Mouse (Mus musculus): Measurements from ENCODE around the gene Il1a.

Gene Il1a

GRCm38 (mm10) chr2:129309836-129310235, at the start of gene Il1a:
Gene Il1a (minus strand): TSS chr2:129309972.
- DNase-seq (ENCODE audit: low read depth, low spot score) = no peak

DNA sequence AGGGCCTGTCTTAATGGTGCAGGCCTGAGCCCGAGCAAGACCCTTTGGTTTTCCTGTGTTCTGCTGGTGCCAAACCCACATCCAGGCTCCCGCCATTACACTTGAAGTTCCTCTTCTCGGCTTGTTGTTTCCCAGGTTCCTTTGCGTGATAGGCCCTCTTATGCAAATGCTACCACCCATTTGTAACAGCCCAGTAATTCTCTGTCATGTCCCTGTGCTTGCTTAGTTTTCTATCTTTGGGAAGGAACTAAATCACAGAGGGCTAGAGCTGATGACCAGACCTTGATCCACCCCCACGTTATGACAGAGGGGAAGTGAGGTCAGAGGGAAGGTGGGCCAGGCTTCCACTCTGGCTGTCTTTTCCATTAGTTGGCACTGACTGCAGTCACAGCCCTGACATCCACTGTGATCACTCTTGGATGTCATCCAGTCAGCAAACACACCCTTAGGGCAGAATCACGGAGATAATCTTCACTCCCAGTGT, 28.4 kb upstream of the Il1a start:
- DNase-seq (ENCODE audit: low read depth, low spot score) = no peak

DNA sequence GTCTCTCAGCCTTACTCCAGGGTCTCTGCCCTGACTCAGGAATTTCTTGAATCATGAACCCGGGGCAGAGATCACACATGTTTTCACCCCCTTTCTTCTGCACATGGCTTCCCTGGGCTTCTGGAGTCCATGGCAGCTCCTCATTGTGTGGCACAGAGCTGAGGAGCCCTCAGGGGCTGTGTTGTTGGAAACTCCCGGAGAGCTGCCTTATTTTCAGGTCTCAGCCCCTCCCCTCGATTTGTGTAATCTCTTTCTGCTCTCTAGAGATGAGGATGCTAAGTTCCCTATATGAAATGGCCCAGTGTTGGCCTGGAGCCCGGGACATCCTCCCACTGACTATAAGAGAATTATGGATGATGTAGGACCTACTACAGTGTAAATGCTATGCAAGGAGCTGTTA, 23.7 kb upstream of the Il1a start:
- DNase-seq (ENCODE audit: low read depth, low spot score) = no peak

DNA sequence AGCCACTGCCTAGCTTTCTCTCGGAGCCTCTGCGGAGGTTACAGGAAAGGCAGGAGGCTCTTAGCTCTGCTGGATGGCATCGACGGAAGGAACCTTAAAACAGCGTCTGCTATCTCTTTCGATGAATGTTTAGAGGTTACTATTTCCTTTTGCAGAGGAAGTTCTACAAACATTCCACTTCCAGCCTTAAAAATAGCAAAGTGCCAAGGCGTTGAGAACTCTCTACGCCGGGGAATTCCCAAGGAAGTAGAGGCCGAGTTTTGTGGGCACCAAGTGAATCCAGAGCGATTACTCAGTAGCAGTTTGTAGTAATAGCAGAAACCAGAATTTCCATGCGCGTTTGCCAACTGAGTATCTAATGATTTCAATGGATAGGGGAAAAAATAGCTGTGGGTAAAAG, 20.8 kb upstream of the Il1a start:
- DNase-seq (ENCODE audit: low read depth, low spot score) = no peak

DNA sequence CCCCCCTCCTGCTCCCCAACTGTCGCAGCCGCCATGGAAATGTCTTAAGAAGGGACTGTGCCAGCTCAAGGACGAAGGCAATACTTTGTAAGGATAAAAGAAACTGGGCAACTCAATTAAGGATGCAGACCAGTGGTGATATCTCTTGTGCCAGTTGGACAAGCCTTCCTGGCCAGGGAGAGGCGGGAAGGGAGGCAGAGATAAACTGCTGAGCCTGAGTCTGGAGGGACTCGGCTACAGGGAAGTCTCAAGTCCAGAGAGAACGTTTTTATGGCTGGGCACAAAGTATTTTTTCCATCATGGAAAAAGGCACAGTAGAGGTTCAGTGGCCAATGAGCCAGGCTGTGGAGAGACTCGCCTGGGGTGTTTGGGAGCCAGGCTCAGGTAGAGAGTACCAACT, 20.3 kb upstream of the Il1a start:
- no peak for DNase-seq (ENCODE audit: low read depth, low spot score)

- no peak for DNase-seq (ENCODE audit: low read depth, low spot score)
Observed at GRCm38 (mm10) chr2:129328238-129328637, 18.5 kb upstream of the Il1a start.

DNA sequence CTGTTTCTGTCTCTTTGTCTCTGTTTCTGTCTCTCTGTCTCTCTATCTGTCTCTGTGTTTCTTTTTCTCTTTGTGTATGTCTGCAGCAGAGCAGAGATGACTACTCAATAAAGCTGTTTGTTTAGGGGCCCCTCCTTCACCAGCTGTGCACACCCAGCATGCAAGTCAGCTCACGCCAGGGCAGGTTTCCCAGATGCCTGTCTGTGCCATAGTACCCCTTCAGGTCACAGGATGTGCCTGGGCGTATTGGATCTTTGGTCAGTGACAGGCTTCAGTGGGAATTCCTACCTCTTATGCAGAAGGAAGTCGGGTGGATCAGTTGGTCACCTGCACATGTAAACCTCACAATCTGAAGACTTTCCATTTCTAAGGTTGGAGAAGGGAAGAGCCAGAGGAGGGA, 14.4 kb upstream of the Il1a start:
- DNase-seq (ENCODE audit: low read depth, low spot score) = no peak

DNA sequence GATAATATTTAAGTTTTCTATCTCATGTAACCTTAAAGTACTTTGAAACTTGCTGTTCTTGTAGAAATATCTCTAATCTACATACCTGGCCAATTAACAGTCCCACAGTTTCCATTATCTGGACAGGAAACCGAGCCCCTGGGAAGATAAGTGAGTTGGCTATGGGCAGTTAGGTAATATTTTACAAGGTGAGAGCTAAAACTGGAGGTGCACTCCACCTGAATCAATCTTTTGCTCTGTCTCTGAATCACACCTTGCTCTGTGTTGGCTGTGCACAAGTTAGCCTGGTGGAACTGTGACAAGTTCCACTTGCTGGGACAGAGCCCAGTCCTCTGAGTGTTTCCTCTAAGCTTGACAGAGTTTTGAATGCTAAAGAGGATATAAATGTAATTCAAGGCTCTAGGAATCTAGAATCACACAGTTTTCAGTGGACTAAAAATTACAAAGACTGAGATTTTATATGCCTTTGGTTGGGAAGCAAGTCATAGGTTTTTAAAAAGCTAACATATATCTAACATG, 12.4 kb upstream of the Il1a start:
- no peak for DNase-seq (ENCODE audit: low read depth, low spot score)

GRCm38 (mm10) chr2:129320033-129320605, 10.3 kb upstream of the Il1a start:
- no peak for DNase-seq (ENCODE audit: low read depth, low spot score)

DNA sequence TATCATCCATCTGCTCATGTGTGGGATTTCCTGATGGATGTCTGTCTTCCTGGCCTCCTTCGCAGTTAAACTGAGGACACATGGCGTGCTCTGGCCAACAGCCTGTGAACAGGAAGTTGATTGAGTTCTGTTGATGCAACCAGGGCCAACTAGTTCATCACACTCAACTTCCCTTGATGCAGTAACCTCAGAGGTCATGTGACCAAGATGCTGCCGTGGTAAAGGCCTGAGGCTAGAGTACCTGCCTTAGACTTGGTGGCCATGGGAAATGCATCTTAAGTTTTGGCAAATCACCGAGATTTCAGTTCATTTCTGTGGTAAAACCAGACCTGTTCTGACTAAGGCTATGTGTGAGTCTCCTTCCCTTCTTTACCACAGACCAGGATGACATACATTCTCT, 6.1 kb upstream of the Il1a start:
- no peak for DNase-seq (ENCODE audit: low read depth, low spot score)

GRCm38 (mm10) chr2:129314880-129315279, 5.1 kb upstream of the Il1a start:
- DNase-seq (ENCODE audit: low read depth, low spot score) = no peak

GRCm38 (mm10) chr2:129313934-129314333, 4.2 kb upstream of the Il1a start:
- no peak for DNase-seq (ENCODE audit: low read depth, low spot score)

DNA sequence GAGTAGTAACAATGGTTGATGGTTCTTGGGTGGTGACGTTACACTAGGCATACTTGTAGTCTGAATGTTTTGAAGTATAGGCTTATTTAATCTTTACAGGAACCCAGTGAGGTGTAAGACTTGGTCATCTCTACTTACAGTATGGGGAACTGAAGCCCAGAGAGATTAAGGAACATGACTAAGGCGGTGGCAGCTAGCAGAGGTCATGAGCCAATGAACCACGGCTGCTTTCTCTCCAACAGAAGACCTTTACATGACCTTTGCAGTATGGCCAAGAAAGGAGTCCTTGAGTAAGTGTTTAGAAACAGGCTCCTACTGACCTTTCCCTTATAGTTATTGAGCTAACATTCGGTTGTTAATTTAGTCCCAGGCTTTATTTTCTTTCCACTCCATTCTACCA, 3.8 kb downstream of the Il1a start:
- no peak for DNase-seq (ENCODE audit: low read depth, low spot score)

DNA sequence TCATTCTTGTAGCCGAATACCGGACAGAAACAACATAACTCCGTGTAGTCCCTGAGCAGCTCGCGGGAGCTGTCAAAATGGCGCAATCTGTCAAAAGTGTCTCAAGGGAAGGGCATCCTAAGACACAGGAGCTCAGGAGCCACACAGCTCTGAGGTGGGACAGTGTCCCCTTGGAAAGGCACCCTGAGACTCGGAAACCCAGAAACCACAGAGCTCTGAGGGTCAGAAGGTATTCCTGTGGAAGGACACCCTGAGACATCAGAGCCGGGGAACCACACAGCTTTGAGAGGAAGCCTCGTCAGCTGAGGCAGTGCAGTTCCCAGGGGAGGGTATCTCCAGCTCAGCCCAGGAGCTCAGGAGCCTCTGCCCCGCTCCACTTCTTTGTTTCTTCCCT, 12.2 kb downstream of the Il1a start:
- DNase-seq (ENCODE audit: low read depth, low spot score) = peak; percentile 30

- DNase-seq (ENCODE audit: low read depth, low spot score) = peak; percentile 98
Observed at GRCm38 (mm10) chr2:129296671-129297588, 12.8 kb downstream of the Il1a start, which contains the start of gene Ckap2l. Gene Ckap2l (minus strand): TSS chr2:129297212.

DNA sequence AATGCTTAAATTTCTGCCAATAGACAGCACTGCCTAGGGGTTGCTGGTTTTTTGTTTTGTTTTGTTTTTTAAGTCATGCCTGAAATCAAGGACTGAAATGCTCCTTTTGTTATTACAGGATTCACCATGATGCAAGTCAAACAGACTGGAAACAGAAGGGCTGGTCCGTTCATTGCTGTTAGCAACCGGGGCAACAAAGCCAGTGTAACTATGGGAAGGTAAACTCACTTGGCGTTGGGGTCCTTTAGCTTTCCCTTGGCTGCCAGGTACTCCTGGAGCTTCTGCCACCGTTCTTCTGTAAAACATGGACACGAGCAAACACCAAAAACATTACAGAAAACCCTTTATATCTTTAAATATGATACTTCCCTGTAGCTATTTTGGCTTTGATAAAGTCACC, 13.7 kb downstream of the Il1a start:
- no peak for DNase-seq (ENCODE audit: low read depth, low spot score)

DNA sequence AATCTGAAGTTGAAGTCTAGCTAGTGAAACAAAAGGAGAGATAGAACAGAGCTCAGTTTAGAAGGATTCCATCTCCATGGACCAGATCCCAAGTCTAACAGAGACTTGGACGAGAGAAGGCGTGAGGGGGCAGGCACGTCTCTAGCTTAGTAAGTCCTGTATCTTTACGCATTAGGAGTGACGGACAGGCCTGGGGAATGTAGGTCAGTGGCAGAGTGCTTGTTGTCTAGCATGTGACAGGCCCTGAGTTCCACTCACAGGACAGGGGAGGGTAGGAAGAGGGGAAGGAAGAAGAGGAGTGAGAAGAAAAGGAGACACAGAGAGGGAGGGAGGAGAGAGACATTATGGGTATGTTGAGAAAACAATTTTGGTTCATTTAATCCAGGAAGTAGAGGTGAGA, 14.7 kb downstream of the Il1a start:
- no peak for DNase-seq (ENCODE audit: low read depth, low spot score)

GRCm38 (mm10) chr2:129273823-129274222, 35.9 kb downstream of the Il1a start:
- DNase-seq (ENCODE audit: low read depth, low spot score) = no peak

- DNase-seq (ENCODE audit: low read depth, low spot score) = no peak
Observed at GRCm38 (mm10) chr2:129270621-129271020, 39.2 kb downstream of the Il1a start.

- no peak for DNase-seq (ENCODE audit: low read depth, low spot score)
Observed at GRCm38 (mm10) chr2:129269986-129270385, 39.8 kb downstream of the Il1a start.

GRCm38 (mm10) chr2:129269161-129269643, 40.6 kb downstream of the Il1a start:
- no peak for DNase-seq (ENCODE audit: low read depth, low spot score)

DNA sequence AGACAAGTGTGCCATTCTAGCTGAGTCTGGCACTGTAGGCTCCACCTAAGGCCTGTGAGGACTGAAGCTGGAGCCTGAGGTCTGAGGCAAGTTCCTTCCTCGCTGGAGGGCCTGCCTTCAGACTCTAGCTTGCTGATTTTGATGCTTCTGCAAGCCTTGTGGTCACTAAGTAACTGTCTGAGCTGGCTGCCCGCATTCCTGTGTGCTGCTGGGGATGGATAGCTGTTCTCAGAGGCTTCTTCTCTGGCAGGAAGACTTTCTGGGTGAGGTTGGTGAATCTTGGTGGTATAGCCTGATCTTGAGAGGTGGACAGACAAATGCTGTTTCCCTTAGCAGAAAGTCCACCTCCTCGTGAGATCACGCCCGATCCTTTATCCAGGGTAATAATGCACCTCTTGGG, 42.0 kb downstream of the Il1a start:
- DNase-seq (ENCODE audit: low read depth, low spot score) = no peak

DNA sequence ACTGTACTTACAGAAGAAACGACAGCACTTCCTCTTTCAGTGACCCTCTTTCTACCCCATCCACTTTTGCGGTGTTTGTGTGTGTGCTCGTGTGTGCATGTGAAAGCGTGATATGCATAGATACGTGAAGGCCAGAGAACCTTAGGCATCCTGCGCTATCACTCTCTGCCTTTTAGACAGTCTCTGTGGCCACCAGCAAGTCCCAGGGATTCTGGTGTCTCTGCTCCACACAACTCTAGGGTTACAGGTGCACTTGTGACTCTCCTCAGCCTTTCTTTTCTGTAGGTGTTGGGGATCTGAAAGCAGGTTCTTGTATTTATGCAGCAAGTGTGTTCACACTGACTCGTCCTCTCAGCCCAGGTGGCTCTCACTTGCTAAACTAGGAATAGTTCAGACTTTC, 44.5 kb downstream of the Il1a start:
- DNase-seq (ENCODE audit: low read depth, low spot score) = no peak
